Comparison of ENCODE assay signal across 9 mouse cellular contexts in genomic region chr8:117423029-117423428, GRCm38 (mm10).
DNase-seq lines count a peak whose midpoint lies in the region; ATAC-seq lines count a peak whose summit lies in the region.
"Had no signal": no experiment of that assay in that cellular context is flagged by ENCODE, and none has a peak within 500 bp of the region (broad histone marks: within the 10 kb centered on the region; RNA-seq: fewer than 3 reads in every experiment).

No protein-coding gene starts in this region.

- peak overlapping the region; percentile 58; the same call in 1 of the 2 replicates for H3K27ac ChIP-seq in midbrain, embryonic 15.5 days
- H3K27ac ChIP-seq in midbrain, embryonic 11.5 days (ENCODE audit: low read depth, low read length), result no peak overlapping the region

- H3K4me3 ChIP-seq in midbrain, embryonic 15.5 days, result no peak overlapping the region
- H3K4me3 ChIP-seq in midbrain, embryonic 11.5 days (ENCODE audit: low read depth, low read length), result no peak overlapping the region
- H3K4me3 ChIP-seq: myocyte had no signal

- no peaks in the 10 kb centered on the region for H3K27me3 ChIP-seq in midbrain, embryonic 15.5 days (replicated peaks)
- no peaks in the 10 kb centered on the region for H3K27me3 ChIP-seq in midbrain, embryonic 11.5 days (ENCODE audit: control insufficient read depth, insufficient read depth, low read length)

- H3K4me2 ChIP-seq in midbrain, embryonic 15.5 days, result no peak overlapping the region
- H3K4me2 ChIP-seq in midbrain, embryonic 11.5 days, result no peak overlapping the region

- WGBS in midbrain, embryonic 15.5 days, result 79% methylated on average over 4 of the region's 4 CpGs
- 90% methylated on average over 4 of the region's 4 CpGs for WGBS in midbrain, embryonic 11.5 days

- ATAC-seq in midbrain, embryonic 15.5 days (replicated peaks), result peak; percentile 55
- ATAC-seq in midbrain, embryonic 11.5 days (ENCODE audit: low FRiP score), result no peak

- peaks cover 7% of the 10 kb centered on the region; the same call in 1 of the 2 replicates for H3K36me3 ChIP-seq in midbrain, embryonic 15.5 days (replicated peaks)
- H3K36me3 ChIP-seq in midbrain, embryonic 11.5 days (ENCODE audit: control insufficient read depth, insufficient read depth, low read length), result peaks cover 12% of the 10 kb centered on the region

- H3K9me3 ChIP-seq in midbrain, embryonic 15.5 days, result no peaks in the 10 kb centered on the region
- no peaks in the 10 kb centered on the region for H3K9me3 ChIP-seq in midbrain, embryonic 11.5 days (ENCODE audit: control insufficient read depth, low read length)

- no peak overlapping the region for H3K9ac ChIP-seq in midbrain, embryonic 15.5 days
- H3K9ac ChIP-seq in midbrain, embryonic 11.5 days (ENCODE audit: low read length), result no peak overlapping the region

- no peaks in the 10 kb centered on the region; the same call in 1 of the 2 replicates for H3K4me1 ChIP-seq in midbrain, embryonic 15.5 days
- H3K4me1 ChIP-seq in midbrain, embryonic 11.5 days (ENCODE audit: control insufficient read depth, insufficient read depth, low read length), result no peaks in the 10 kb centered on the region

- no peak for DNase-seq in midbrain, embryonic 11.5 days (ENCODE audit: low spot score, missing footprints)
- peak; percentile 98 for DNase-seq in cerebellum, adult 9-11 months
- peak; percentile 99 for DNase-seq in heart, adult 11 months
- DNase-seq in layer of hippocampus, adult 9-10 months (ENCODE audit: low spot score), result peak; percentile 32
- peak; percentile 59 for DNase-seq in ovary, postnatal 36 days (ENCODE audit: low spot score)
- DNase-seq in embryo, embryonic 10 days (ENCODE audit: low spot score), result no peak
- DNase-seq in spleen, postnatal 14 days (ENCODE audit: low spot score in 2 of 2), result no peak

Comparison
In these comparisons a context has a peak if more than half of its experiments do, and no peak if none do; other contexts are left out.
1. DNase-seq: peak in cerebellum, adult 9-11 months (single experiment), heart, adult 11 months (single experiment), layer of hippocampus, adult 9-10 months (single experiment) and ovary, postnatal 36 days (single experiment); none in midbrain, embryonic 11.5 days (single experiment), embryo, embryonic 10 days (single experiment) and spleen, postnatal 14 days (0 of 2).